Mouse (Mus musculus): ENCODE data around the gene Gfpt2. TPM values are rescaled to one million over a fixed set of nuclear protein-coding genes. Genes with fewer than 3 reads are reported as not detected.
A peak's percentile ranks its signal among the peaks of the same experiment; 100 is the strongest.

Gfpt2 gene
- polyA plus RNA-seq, 1 experiment from 2014 or later: 9.1 TPM

DNA sequence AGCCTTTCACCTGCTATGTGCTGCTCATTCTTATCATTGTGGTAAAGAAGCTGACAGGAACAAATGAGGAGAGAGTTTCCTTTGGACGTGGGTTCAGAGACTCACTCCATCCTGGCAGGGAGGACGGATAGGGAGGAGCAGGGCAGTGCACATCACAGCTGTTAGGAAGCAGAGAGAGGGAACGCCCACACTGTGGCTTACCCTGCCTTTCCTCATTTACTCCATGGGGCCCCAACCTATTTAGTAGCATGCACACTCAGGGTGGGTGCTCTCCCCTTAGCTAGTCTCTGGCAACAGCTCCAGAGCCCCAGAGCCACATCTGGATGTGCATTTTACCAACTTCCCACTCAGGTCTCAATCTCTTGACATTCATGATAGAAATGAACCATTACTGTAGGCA, 48.7 kb downstream of the Gfpt2 start:
- Histone ChIP-seq H3K9ac (no peak overlapping the region), H3K4me2 (no peak overlapping the region), H3K4me3 (no peak overlapping the region), H3K27ac (replicated peaks) (no peak overlapping the region), H3K4me1 (peaks cover 26% of the 10 kb centered on the region), H3K27me3 (replicated peaks) (no peaks in the 10 kb centered on the region), H3K36me3 (no peaks in the 10 kb centered on the region), H3K9me3 (no peaks in the 10 kb centered on the region)
- ATAC-seq (ENCODE audit: extremely low read depth, insufficient number of reproducible peaks, low FRiP score, low TSS enrichment): no peak
- WGBS: 36% methylated on average over 3 of the region's 3 CpGs

DNA sequence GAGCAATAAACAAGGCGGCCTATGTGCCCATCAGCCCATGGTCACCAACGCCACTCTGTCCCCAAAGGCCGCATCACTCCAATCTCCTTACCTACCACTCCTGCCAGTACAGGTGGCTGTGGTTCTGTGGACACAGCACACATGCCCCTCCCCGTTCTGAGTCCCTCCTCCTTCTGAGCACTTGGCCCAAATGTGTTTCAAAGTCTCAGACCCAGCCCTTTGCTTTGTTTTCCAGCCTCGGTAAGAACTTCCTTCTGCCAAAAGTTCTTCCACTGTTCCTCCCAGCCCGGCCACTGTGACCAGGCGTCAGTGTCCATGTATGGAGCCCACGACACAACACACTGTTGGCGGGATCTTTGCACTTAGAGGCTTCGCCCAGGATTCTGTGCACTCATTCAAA, 50.3 kb downstream of the Gfpt2 start:
- Histone ChIP-seq H3K9me3 (no peaks in the 10 kb centered on the region), H3K4me1 (peaks cover 27% of the 10 kb centered on the region), H3K36me3 (no peaks in the 10 kb centered on the region), H3K9ac (no peak overlapping the region), H3K27ac (replicated peaks) (no peak overlapping the region), H3K4me3 (no peak overlapping the region), H3K27me3 (replicated peaks) (no peaks in the 10 kb centered on the region), H3K4me2 (no peak overlapping the region)
- 84% methylated on average over 10 of the region's 10 CpGs for WGBS
- ATAC-seq (ENCODE audit: extremely low read depth, insufficient number of reproducible peaks, low FRiP score, low TSS enrichment): no peak

DNA sequence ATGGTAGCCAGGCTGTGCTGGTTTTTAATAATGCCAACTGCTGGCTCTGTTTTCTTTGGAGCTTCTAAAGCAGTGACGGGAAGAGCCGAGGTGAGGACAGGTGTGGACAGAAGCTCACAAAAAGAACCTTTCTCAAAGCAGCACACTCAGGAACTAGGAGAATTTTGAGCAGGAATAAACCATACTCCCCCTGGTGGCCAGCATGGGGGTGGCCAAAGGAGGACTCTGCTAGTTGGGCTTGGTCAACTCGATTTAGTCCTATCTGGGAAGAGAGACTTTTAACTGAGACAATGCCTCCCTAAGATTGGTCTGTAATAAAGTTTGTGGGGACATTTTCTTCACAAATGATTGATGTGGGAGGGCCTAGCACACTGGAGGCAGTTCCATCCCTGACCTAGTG, 51.0 kb downstream of the Gfpt2 start:
- H3K4me2 ChIP-seq: no peak overlapping the region
- ATAC-seq (ENCODE audit: extremely low read depth, insufficient number of reproducible peaks, low FRiP score, low TSS enrichment): no peak
- no peaks in the 10 kb centered on the region for H3K9me3 ChIP-seq
- H3K36me3 ChIP-seq: peaks cover 4% of the 10 kb centered on the region
- no peaks in the 10 kb centered on the region for H3K27me3 ChIP-seq (replicated peaks)
- H3K9ac ChIP-seq: no peak overlapping the region
- peaks cover 27% of the 10 kb centered on the region for H3K4me1 ChIP-seq
- no peak overlapping the region for H3K4me3 ChIP-seq
- 37% methylated on average over 3 of the region's 3 CpGs for WGBS
- H3K27ac ChIP-seq (replicated peaks): no peak overlapping the region

DNA sequence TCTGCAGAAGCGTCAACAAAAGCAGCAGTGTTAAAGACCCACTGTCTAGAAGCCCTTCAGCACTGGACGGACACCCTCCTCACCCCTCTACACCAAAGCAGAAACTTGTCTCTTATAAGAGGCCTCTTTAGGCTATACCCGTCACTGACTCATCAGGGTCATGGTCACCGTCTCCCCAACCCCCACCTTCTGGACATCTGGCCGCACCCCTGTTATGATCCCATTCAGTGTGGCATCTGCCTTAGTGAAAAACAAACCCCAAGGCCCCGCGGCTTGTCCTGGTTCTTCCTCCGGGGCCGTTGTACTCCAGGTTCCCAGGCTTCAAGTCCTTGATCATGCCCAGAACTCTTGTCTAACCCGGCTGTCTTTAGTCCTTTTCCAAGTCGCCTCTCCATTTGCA, 52.0 kb downstream of the Gfpt2 start:
- Histone ChIP-seq H3K9ac (peak overlapping the region; percentile 79), H3K27ac (replicated peaks) (peak overlapping the region; percentile 58), H3K4me2 (peak overlapping the region; percentile 78), H3K9me3 (no peaks in the 10 kb centered on the region), H3K4me3 (peak overlapping the region; percentile 74), H3K36me3 (peaks cover 12% of the 10 kb centered on the region), H3K4me1 (peaks cover 23% of the 10 kb centered on the region), H3K27me3 (replicated peaks) (no peaks in the 10 kb centered on the region)
- ATAC-seq (ENCODE audit: extremely low read depth, insufficient number of reproducible peaks, low FRiP score, low TSS enrichment): no peak
- 33% methylated on average over 11 of the region's 11 CpGs for WGBS

DNA sequence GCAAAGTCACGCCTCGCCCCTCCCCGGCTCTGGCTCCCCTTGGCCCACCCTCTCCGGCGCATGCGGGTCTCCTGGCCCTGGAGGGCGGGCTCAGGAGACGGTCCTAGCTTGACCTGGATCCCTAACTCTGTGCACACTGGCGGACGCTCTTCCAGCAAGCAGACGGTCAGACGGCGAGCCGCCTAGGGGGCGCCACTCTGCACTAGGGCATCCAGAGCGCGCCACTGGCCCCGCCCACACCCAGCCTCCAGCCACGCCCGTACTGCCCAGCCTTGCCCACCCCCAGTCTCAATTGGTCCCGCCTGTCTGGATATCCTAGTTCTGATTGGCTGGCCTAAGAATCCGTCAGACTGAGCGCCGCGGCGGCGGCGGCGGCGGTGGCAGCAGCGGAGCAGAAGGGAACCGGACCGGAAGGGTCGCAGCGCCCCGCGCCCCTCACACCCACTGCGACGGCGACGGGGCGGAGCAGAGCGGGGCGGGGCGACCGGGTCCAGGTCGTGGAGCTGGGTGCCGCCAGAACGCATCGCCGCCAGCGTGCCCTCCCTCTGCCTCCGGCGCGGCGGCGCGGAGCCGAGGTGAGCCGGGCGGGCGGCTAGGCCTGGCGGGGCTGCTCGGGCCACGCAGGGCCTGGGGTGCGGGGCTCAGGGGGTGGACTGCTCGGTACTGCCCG, 52.6 kb downstream of the Gfpt2 start, which contains the start of gene Mapk9:
Gene Mapk9, plus strand, starts transcription at position 351 of the 670 bp plus-strand sequence.
- H3K4me3 ChIP-seq: peak within 1 kb of the TSS; percentile 74
- H3K9me3 ChIP-seq: no peaks in the 10 kb centered on the region
- ATAC-seq (ENCODE audit: extremely low read depth, insufficient number of reproducible peaks, low FRiP score, low TSS enrichment): peak; percentile 98
- under 1% methylated on average over 51 of the region's 68 CpGs for WGBS
- peaks cover 23% of the 10 kb centered on the region for H3K4me1 ChIP-seq
- H3K36me3 ChIP-seq: peaks cover 14% of the 10 kb centered on the region
- H3K9ac ChIP-seq: peak within 1 kb of the TSS; percentile 90
- H3K27me3 ChIP-seq (replicated peaks): no peaks in the 10 kb centered on the region
- H3K27ac ChIP-seq (replicated peaks): peak within 1 kb of the TSS; percentile 86
- H3K4me2 ChIP-seq: peak within 1 kb of the TSS; percentile 78

DNA sequence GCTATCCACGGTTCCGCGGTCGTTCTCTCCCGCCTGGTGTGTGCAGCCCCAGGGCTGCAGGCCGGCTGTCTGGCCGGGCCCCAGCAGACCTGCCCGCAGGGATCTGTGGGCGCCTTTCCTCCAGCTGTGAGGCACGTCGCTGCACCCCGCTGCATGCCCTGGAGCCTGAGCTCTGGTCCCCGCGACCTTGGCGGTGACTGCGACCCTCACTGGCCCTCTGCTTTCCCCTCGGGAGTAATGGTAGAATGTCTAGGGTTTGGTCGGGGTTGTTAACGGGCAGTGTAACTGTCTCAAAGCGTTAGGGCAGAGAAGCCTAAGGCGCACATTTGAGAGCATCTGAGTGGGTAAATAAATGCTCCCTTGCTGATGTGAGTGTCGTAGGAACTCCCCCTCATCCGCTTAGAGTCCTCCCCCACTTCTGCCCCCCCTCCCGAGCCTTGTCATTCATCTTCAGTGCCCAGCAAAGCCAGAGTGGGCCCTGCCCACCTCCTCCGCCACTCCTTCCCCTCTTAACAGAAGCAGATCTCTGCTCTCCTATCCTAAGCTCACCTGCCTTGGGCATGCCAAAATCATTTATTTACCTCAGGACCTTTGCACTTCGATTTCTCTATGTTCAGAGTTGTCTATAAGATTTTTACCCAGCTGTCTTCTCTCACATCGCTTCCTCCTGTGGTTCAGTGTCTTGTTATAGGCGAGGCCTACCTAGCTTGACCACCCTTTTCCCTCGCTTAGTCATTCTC, 53.3 kb downstream of the Gfpt2 start:
- WGBS: 6% methylated on average over 29 of the region's 29 CpGs

DNA sequence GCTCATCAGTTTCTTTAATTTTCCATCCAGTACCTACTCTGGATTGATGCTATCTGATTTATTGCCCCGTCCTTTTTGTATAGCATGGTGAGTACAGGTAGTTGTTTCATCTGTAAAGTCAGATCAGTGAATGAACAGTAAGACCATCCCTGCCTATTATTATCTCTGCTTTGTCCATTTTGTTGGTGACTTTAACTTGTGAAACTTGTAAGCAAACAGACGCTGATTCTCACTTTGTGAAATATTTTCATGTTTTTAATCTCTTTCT, 53.8 kb downstream of the Gfpt2 start:
- Histone ChIP-seq H3K9ac (peak overlapping the region; percentile 90), H3K27ac (replicated peaks) (peak overlapping the region; percentile 86), H3K27me3 (replicated peaks) (no peaks in the 10 kb centered on the region), H3K4me2 (peak overlapping the region; percentile 78), H3K36me3 (peaks cover 14% of the 10 kb centered on the region), H3K4me1 (peaks cover 23% of the 10 kb centered on the region), H3K9me3 (no peaks in the 10 kb centered on the region), H3K4me3 (peak overlapping the region; percentile 74)
- WGBS: 50% methylated on average over 2 of the region's 2 CpGs
- no peak for ATAC-seq (ENCODE audit: extremely low read depth, insufficient number of reproducible peaks, low FRiP score, low TSS enrichment)

More for the DNA sequence above, 53.3 kb downstream of the Gfpt2 start:
- Histone ChIP-seq H3K4me1 (peaks cover 23% of the 10 kb centered on the region), H3K27me3 (replicated peaks) (no peaks in the 10 kb centered on the region), H3K4me3 (peak overlapping the region; percentile 74), H3K9me3 (no peaks in the 10 kb centered on the region), H3K4me2 (peak overlapping the region; percentile 78), H3K9ac (peak overlapping the region; percentile 90), H3K27ac (replicated peaks) (peak overlapping the region; percentile 86), H3K36me3 (peaks cover 14% of the 10 kb centered on the region)
- no peak for ATAC-seq (ENCODE audit: extremely low read depth, insufficient number of reproducible peaks, low FRiP score, low TSS enrichment)

DNA sequence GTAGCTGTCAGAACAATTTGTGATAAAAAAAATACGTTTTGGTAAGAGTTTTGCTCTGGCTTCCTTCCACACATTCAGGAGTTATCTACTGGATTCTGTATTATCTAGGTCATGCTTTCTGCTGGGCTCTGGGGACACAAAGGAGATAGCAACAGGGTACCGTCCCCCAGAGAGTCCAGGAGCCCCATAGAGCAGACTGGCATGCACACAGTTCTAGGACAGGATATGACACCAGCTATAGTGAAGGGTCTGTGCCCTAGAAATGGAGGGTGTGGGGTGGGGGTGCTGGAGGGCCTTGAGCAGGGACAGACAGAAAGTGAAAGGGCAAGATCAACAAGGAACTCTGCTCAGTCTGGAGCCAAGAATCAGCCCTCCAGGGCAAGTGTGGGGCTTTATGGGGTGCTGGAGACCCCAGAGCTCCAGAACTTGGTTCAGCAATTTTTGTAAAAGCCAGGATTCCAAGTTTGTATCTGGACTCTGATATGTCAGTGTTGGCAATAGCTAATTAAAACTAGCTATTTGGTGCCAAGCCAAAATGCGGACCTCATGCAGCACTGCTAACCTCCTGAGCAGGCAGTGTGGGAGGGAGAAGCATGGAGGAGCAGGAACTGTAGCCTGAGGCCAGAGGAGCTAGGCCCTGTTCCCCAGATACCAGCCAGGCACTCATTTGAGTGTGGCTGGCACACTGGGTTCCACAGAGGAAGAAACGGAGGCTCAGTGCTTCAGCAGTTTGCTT, 54.3 kb downstream of the Gfpt2 start:
- Histone ChIP-seq H3K4me1 (peaks cover 25% of the 10 kb centered on the region), H3K36me3 (peaks cover 14% of the 10 kb centered on the region), H3K4me3 (peak overlapping the region; percentile 74), H3K9ac (peak overlapping the region; percentile 90), H3K27me3 (replicated peaks) (no peaks in the 10 kb centered on the region), H3K4me2 (peak overlapping the region; percentile 78), H3K9me3 (no peaks in the 10 kb centered on the region), H3K27ac (replicated peaks) (peak overlapping the region; percentile 86)
- ATAC-seq (ENCODE audit: extremely low read depth, insufficient number of reproducible peaks, low FRiP score, low TSS enrichment): no peak
- 40% methylated on average over 4 of the region's 4 CpGs for WGBS

DNA sequence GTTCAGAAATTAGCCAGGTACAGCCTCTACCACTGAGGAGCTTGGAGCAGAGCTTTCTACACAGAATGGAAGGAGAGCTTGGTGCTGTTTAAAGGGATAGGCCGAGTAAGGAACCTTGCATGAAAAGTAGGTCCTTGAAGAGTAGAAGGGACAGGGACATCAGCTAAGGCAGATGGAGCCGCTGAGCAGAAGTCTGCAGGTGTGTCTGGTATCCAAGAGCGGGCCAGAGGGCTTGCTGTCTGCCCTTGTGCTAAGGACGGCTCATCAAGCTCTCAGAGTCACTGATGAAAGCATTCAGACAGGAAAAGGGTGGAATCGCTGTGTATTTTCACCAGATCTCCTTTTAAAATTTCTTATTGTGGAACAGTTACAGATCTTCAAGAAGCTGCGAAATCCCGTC, 56.4 kb downstream of the Gfpt2 start:
- Histone ChIP-seq H3K4me3 (no peak overlapping the region), H3K4me2 (no peak overlapping the region)
- 89% methylated on average over 7 of the region's 7 CpGs for WGBS

DNA sequence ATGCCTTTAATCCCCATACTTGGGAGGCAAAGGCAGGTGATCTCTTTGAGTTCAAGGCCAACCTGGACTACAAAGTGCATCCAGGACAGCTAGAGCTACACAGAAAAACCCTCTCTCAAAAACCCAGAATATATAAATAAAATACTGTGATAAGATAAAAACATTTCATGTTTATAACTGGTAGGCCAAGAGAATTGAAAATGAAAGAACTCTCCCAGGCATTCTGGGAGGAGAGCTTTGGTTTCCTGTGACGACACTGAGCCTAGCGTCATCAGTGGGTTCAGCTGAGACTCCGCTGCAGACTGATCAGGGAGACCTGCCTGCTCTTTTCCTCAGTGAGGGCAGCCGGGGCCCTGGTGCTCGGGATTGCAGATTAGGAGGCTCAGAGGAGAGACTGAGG, 61.2 kb downstream of the Gfpt2 start:
- Histone ChIP-seq H3K4me1 (peaks cover 10% of the 10 kb centered on the region), H3K4me3 (no peak overlapping the region), H3K4me2 (no peak overlapping the region), H3K27me3 (replicated peaks) (no peaks in the 10 kb centered on the region), H3K9ac (no peak overlapping the region), H3K27ac (replicated peaks) (no peak overlapping the region), H3K36me3 (peaks cover 52% of the 10 kb centered on the region), H3K9me3 (no peaks in the 10 kb centered on the region)
- WGBS: 60% methylated on average over 5 of the region's 5 CpGs
- ATAC-seq (ENCODE audit: extremely low read depth, insufficient number of reproducible peaks, low FRiP score, low TSS enrichment): no peak

More for the DNA sequence above, 56.4 kb downstream of the Gfpt2 start:
- Histone ChIP-seq H3K9ac (no peak overlapping the region), H3K4me1 (peaks cover 27% of the 10 kb centered on the region), H3K36me3 (peaks cover 28% of the 10 kb centered on the region), H3K27me3 (replicated peaks) (no peaks in the 10 kb centered on the region), H3K9me3 (no peaks in the 10 kb centered on the region), H3K27ac (replicated peaks) (no peak overlapping the region)
- ATAC-seq (ENCODE audit: extremely low read depth, insufficient number of reproducible peaks, low FRiP score, low TSS enrichment): no peak

DNA sequence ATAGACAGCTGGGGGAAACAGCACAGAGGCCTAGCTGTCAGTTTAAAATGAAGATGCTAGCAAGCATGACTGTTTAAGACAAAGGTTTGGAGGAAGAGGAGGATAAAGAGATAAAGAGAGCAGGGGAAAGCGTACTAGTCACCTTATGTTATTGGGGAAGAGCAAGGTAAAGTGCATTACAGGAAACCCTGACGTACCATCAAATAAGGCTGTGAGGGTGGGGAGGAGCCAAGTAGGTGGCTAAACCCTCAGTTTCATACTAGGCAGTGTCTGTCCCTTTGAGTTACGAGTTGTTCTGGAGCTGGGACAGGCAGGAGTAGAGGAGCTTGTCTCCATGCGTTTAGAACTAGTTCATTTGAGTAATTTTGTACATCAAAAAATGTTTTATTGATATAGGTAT, 67.2 kb downstream of the Gfpt2 start:
- 87% methylated on average over 4 of the region's 4 CpGs for WGBS
- H3K27ac ChIP-seq (replicated peaks): no peak overlapping the region
- no peak for ATAC-seq (ENCODE audit: extremely low read depth, insufficient number of reproducible peaks, low FRiP score, low TSS enrichment)

More for the DNA sequence above, 67.2 kb downstream of the Gfpt2 start:
- Histone ChIP-seq H3K4me2 (no peak overlapping the region), H3K9ac (no peak overlapping the region), H3K4me3 (no peak overlapping the region), H3K4me1 (peaks cover 6% of the 10 kb centered on the region; the same call in 1 of the 2 replicates), H3K36me3 (peaks cover 48% of the 10 kb centered on the region), H3K9me3 (no peaks in the 10 kb centered on the region), H3K27me3 (replicated peaks) (no peaks in the 10 kb centered on the region)
